Mouse (Mus musculus) embryonic fibroblast, embryonic 13.5 days (primary cell): ENCODE measurements around the gene Zxdc.

ENCODE experiments used
- CTCF ChIP-seq: IDR thresholded peaks from 2 replicates; pipeline ENCODE4 v1.5.1; 2011; ENCODE audit warnings: mild to moderate bottlenecking, control low read depth, low read length, moderate library complexity, borderline replicate concordance; ENCODE audit not compliant: insufficient read depth
- POLR2A ChIP-seq: IDR thresholded peaks from 2 replicates; pipeline ENCODE4 v1.6.1; 2011; ENCODE audit warnings: low read depth, mild to moderate bottlenecking, control low read depth, low read length, moderate library complexity

GRCm38 (mm10) chr6:90381465-90381864 is 12.2 kb downstream of the Zxdc start:
- TF ChIP-seq CTCF (no peak), POLR2A (no peak)
